Mouse (Mus musculus) embryo, embryonic 10.5 days (tissue): ENCODE measurements around the gene Prf1.

ENCODE experiments used
- DNase-seq: peaks from one replicate; pipeline ENCODE4 v3.0.0-alpha.2; 2015; ENCODE audit warnings: low spot score

Gene Prf1

DNA sequence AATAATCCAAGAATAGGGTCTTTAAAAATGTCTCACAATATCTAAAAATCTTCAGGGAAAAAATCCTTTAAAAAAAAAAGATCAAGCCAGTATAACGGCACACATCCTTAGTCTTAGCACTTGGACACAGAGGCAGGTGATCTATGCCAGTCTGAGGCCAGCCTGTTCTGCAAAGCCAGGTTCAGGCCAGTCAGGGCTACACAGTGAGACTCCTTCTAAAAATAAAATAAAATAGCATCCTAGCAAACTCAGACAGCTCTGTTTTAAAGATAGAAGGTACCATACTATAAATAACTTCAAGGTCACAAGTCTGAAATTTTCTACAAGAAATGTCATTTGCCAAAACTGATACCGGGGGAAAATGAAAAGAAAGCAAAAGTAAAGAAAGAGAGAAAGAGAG is 7.6 kb upstream of the Prf1 start:
- no peak for DNase-seq

GRCm38 (mm10) chr10:61290479-61290878 is 7.2 kb upstream of the Prf1 start:
- DNase-seq, result no peak

DNA sequence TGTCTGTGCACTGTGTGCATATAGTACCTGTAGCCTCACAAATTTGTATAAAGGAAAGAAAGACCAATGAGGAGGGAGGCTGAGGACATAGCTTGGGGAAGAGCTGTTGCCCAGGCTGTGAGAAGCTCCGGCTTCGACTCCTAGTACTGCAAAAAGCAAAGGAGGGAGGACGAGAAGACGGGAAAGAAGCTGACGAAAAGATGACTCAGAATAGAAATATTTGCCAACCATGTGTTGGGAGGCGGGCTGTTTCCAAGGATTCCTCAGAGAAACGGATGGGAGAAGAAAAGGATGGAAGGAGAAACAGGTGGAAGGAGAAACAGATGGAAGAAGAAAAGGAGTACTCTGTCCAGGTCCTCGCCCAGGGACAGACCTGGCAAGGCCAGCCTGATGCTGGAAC is 3.4 kb upstream of the Prf1 start:
- DNase-seq, result no peak

DNA sequence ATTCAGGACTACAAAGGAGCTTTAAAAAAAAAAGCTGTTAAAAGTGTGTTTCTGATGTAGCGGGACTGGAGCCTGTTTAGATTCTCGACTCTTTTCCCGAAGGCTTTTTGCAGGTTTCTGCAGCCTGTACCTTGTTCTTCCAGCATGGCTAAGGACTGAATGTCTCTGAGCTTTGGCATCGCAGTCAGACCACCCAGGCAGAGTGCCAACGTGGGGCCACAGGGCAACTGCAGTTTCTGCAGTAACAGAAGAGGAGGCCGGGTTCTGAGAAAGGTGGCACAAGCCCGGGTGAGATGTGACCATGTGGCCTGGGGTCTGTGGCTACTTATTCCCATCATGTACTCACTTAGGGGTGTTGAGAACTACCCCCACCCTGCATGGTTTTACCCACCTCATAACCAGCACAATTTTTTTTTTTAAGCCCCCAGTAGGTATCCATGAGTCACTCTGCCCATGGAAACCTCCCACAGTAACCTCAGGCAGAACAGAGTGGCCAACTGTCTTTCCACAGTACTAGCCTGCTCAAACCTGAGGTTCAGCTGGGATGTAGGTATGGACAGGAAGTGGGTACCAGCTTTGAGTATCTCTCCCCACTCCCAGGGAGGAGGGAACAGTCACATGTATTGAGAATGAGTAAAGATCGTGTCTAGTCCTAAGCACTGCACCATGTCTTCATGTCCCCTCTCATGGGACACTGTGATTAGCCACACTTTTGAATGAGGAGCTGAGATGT is 754 bp upstream of the Prf1 start:
- no peak for DNase-seq

- DNase-seq, result no peak
Measured at GRCm38 (mm10) chr10:61300996-61301395, 3.4 kb downstream of the Prf1 start.

GRCm38 (mm10) chr10:61304046-61304445 is 6.4 kb downstream of the Prf1 start:
- DNase-seq, result no peak

- no peak for DNase-seq
Measured at GRCm38 (mm10) chr10:61305928-61306590, 8.4 kb downstream of the Prf1 start.

DNA sequence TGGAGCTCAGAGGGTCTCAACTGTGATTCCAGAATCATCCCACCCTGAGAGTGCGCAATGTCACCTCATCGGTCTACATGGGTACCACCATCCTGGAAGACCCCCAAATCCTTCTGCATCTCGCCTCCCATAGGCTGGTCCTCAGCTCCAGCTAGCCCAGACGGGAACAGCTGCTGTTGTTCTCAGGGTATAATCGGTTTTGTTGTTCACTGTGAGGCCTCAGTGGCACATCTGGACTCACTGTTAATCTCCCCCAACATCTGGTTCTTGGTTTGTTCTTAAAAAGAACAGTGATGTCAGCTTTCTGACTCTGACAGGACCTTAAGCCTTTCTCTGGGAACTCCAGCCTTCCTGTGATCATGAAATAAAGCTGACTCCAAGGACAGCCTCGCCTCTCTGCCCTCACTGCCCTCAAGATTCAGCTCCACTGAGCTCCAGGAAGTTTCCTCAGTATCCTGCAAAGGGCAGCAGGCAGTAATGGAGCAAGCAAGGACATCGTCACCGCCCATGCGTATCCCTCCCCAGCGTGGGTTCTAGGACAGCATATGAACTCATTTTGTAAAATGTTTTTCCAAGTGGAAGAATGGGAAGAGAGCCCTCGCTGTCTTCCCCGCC is 11.2 kb downstream of the Prf1 start:
- no peak for DNase-seq

DNA sequence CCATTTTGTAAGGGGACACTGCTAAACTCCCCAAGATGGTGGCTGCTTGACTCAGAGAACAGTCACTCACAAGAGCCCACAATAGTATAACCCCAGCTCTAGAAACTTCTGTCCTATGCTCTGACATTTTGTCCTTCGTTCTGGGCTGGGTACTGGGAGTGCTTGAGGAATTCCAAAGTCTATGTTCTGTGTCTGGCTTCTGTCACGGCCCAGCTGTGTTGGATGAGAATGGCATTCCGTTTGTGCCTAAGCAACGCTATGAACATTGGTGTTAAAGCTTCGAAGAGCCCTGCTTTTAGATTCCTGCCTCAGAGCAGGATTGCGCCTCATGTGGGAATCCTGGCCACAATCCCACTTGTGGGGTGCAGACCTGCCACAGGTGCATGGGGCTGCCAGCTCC is 14.5 kb downstream of the Prf1 start:
- DNase-seq, result no peak

DNA sequence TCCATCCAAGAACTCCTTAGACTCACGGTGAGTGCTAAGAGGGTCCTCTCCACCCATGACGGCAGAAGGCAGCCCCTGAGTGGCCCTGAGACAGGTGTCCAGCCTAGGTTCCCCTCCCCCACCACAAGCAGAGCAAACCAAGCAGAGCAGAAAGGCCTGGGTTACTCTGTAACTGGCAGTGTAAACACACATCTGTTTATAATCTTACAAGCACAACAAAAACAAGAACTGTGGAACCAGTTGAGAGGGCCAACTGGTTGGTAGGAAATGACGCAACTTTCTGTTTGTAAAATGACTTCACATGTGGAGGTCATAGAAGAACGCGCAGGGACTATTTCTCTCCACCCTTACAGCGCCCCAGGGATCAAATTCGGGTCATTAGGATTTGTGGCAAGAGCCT is 15.1 kb downstream of the Prf1 start:
- DNase-seq, result no peak

DNA sequence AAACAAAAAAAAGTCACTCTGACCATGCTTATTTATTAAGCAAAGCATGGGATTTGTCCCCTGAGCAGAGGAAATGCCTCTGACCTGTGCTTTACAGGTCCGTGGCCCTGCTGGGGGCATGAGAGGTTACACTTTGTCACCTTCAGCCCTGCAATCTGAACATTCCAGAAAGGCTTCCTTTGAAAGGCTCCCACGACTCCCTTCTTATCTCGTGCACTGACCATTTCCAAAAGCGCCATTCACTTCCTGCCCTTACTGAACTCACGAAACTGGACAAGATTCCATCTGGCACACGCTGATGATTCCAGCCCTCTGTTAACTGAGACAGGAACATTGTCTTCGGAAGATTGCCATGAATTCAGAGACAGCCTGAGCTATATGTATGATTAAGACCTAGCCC is 16.1 kb downstream of the Prf1 start:
- no peak for DNase-seq

- DNase-seq, result no peak
Measured at GRCm38 (mm10) chr10:61315324-61315880, 17.8 kb downstream of the Prf1 start.

- no peak for DNase-seq
Measured at GRCm38 (mm10) chr10:61318527-61318926, 20.9 kb downstream of the Prf1 start.

DNA sequence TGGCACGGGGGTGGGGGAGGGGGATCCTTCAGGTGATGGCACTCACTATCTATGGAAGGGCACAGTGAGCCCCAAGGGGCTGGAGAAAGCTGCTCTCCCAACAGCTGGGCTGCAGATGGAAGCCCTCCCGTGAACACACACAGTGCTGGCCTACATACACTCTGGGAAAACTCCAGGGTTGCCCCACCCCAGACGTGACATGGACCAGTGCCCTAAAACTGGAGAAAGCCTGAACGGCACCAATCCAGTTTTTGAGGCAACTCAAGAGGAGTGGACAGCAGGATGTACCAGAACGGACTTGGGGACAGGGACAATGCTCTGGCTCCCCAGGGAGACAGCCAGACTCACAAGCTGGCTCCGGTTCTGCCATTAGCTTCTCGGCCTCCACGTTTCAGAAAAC is 27.1 kb downstream of the Prf1 start:
- DNase-seq, result no peak

DNA sequence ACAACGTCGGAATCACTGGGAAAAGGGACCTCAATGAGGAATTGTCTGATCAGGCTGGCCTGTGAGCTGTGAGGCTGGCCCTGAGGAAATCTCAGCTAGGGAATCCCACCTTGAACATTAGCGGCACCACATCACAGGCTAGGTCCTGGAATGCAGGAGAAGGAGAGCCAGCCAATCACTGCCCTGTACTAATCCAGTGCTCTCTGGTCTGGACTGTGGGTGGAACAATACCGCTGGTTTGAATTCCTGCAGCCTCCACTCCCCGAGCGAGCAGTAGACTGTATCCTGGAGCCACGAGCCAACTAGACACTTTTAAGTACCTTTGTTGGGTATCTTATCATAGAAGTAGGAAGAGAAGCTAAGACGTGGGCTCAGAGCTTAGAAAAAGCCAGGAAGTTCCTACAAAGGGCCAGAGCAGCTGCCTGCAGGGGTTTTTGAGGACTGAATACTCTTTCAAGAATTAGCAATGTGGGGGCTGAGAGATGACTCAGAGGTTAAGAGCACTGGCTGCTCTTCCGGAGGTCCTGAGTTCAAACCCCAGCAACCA is 28.2 kb downstream of the Prf1 start:
- no peak for DNase-seq

GRCm38 (mm10) chr10:61327545-61327944 is 29.9 kb downstream of the Prf1 start:
- no peak for DNase-seq

DNA sequence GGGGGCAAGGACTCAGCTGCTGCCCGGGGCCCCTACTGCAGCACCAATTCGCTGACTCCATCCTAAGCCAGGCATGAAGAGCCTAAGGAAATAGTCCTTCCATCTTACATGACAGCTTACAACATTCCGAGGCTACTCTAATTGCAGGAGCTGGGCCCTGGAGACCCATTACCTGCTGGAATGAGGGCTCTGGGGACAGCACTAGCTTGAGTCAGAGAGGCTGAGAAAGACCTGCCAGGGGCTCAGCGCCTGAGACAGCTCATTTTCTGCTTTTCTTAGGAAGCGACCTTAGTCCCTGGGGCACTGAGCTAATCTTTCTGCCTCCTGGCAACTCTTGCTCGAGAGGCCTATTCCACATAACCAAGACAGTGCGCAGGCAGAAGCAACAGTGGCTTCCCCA is 31.3 kb downstream of the Prf1 start:
- DNase-seq, result no peak

GRCm38 (mm10) chr10:61331046-61331445 is 33.4 kb downstream of the Prf1 start:
- no peak for DNase-seq

- no peak for DNase-seq
Measured at GRCm38 (mm10) chr10:61334545-61334944, 36.9 kb downstream of the Prf1 start.

DNA sequence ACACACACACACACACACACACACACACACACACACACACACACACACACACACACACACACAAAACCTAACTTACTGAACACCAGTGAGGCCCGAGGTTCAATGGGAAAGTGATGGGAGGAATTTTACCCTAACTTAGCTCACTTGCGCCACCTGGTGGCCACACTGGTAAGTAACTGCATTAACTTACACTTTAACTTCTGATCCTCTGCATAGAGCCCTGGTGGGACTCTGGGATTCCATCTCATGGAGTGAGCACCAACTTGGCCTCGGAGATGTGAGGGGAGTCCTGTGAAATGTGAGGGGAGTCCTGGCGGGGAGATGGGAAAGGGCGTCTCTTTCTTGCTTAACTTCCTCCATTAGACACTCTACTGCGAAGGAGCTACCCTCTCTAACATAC is 38.5 kb downstream of the Prf1 start:
- DNase-seq, result peak; percentile 96

- no peak for DNase-seq
Measured at GRCm38 (mm10) chr10:61336592-61336991, 39.0 kb downstream of the Prf1 start.

DNA sequence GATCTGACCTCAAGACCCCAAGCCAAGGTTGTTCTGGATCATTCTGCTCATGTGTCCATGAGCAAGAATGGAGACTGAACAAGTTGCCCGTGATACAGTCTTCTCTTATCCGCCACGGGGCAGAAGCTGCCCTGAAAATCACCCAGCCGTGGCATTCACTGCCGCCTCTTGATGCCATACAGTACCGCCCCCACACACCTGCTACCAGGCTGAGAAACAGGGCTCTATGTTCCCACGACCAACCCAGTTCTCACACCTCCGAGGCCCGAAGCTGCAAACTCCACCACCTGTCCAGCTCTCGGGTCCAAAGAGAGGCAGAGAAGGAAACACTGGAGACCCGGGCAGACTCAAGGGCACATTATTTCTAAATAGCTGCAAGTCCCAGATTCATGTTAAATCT is 40.0 kb downstream of the Prf1 start:
- DNase-seq, result no peak

DNA sequence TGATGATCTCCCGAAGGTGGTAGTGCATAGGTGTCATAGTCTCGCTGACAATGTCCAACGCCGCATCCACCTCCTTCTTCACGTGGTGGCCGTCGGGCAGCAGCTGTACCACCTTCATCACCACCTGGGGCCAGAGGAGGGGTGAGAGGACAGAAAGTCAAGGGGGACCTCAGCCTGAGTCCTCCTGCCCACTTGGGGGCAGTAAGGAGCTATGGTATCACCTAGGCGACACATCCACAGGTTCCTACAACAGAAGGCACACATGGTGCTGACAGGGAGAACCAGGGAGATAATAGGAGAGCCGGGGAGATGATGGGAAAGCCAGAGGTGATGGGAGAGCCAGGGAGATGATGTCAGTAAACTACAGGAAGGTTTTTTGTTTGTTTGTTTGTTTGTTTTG is 41.6 kb downstream of the Prf1 start:
- DNase-seq, result no peak
